Mouse (Mus musculus) forebrain, embryonic 14.5 days (tissue): ENCODE data around the gene Atp5s. TPM values are rescaled to one million over a fixed set of nuclear protein-coding genes. Genes with fewer than 3 reads are reported as not detected.

ENCODE experiments used
- microRNA counts: library from miRNA; unstranded; fragments of <30 nt; microRNA quantifications from one replicate; lab custom pipeline; 2016
- microRNA-seq: library from miRNA; unstranded; fragments of <30 nt; microRNA quantifications from one replicate; pipeline ENCODE4, GENCODE M21; 2016
- polyA plus RNA-seq: library from polyadenylated mRNA; unstranded; fragments of >200 nt; fragmentation: Nextera tagmentation; extraction: Ambion mirVana; gene quantifications from 2 replicates; pipeline ENCODE4 v1.2.1, GENCODE M21; 2014

Gene Atp5s
- polyA plus RNA-seq, 1 experiment from 2014 or later = 28.4 TPM

MicroRNA genes within 50 kb of the gene (microRNA counts, 519-probe panel; counts per million panel counts)
- not detected for microRNA mmu-miR-681 (lab: Ali Mortazavi, UCI)

Small RNAs within 50 kb of the gene (microRNA-seq; reads per million reads assigned to microRNA genes)
- gene Mir681 = not detected

Other genes with a start within 250 kb of the Atp5s start
- gene Vcpkmt, start 141.9 kb upstream of the Atp5s start, polyA plus RNA-seq = 24.7 and 27.9 TPM in 2 replicates
- 10.4 and 10.6 TPM in 2 replicates for gene Sos2, start 43.1 kb upstream of the Atp5s start, polyA plus RNA-seq
- 9.0 and 12.7 TPM in 2 replicates for gene L2hgdh, start 77 bp upstream of the Atp5s start, polyA plus RNA-seq
- 4.1 and 4.5 TPM in 2 replicates for gene Cdkl1, start 66.3 kb downstream of the Atp5s start, polyA plus RNA-seq
- gene Atl1, start 167.7 kb downstream of the Atp5s start, polyA plus RNA-seq = 106 and 136 TPM in 2 replicates
- gene Map4k5, start 168.2 kb downstream of the Atp5s start, polyA plus RNA-seq = 30.5 and 34.0 TPM in 2 replicates